Mouse (Mus musculus) duodenum, adult 2 months (tissue): ENCODE results near the gene Olfr1216. TPM values are rescaled to one million over a fixed set of nuclear protein-coding genes. Genes with fewer than 3 reads are reported as not detected.

Experiments used
- polyA plus RNA-seq: library from polyadenylated mRNA; depleted of rRNA; stranded (reverse); fragments of >200 nt; gene quantifications from 2 replicates; pipeline ENCODE4 v1.2.3, GENCODE M21; 2012; ENCODE audit warnings: low replicate concordance; rRNA removed

Olfr1216 gene
- polyA plus RNA-seq: not detected in 2 replicates

DNA sequence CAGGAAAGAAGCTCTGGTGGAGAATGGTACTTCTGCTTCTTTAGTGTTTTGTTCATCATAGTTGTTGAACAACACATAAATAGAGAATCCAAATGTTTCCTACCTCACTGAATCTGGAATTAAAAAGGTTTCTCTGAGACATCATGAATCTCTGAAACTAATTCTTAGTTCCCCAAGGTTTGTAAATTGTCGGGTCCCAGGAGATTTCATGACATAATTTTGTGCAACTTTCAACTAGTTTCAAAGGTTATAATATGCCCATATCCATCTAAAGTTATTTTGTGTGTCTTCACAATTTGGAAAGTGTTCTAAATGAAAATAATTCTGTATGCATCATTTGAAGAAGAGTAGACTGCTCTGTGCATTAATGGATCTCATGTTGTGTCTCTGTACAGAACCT is at the start of gene Olfr1216:
Olfr1216 (minus strand) TSS at position 101 of the 400 bp plus-strand sequence.

DNA sequence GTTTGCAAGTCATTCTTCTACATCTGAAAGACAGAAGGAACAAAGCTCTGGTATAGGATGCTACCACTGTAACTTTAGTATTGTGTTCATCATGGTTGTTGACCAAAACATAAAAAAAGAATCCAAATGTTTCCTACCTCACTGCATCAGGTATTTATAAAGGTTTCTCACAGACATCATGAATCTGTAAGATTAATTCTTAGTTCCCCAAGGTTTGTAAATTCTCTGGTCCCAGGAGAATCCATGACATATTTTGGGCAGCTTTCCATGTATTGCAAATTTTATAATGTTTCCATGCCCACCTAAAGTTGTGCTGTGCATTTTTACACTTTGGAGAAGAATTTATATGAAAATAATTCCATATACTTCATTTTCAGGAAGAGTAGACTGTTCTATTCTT is 42.9 kb upstream of the Olfr1216 start, which contains the start of gene Olfr1218:
Olfr1218 (minus strand) TSS at position 101 of the 400 bp plus-strand sequence.

DNA sequence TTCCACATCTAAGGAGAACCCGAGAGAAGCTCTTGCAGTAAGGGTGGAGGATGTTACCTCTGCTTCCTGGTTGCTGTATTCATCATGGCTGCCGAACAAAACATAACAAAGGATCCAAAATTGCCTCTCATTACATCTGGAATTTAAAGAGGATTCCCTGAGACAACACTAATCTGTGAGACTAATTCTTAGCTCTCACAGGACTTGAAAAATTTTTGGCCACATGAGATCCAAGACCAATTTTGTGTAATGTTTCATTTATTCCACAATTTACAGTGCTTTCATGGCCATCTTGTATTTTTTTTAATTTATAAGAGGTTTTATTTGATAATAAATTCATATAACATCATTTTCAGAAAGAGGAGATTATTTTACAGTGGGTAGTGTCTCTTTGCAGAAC is 13.8 kb upstream of the Olfr1216 start, which contains the start of gene Olfr1217:
Olfr1217 (minus strand) TSS at position 101 of the 400 bp plus-strand sequence.

DNA sequence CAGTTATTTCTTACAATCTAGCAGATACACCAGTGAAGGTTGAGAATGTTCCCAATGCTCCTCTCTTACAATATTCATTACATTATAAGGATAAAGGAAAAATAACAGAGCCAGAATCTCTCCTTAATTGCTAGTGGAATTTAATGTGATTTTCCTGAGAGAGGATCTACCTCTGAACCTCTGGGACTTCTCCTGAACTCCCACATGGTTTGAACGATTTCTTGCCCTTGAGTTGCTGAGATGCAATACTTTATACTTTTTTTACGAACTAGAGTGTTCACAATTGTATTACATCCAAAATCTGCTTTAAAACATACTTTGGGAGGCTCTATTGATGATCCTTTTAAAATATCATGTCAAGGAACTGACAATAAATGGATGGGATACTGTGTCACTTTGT is 11.3 kb downstream of the Olfr1216 start, which contains the start of gene Olfr1215:
Olfr1215 (minus strand) TSS at position 101 of the 400 bp plus-strand sequence.

DNA sequence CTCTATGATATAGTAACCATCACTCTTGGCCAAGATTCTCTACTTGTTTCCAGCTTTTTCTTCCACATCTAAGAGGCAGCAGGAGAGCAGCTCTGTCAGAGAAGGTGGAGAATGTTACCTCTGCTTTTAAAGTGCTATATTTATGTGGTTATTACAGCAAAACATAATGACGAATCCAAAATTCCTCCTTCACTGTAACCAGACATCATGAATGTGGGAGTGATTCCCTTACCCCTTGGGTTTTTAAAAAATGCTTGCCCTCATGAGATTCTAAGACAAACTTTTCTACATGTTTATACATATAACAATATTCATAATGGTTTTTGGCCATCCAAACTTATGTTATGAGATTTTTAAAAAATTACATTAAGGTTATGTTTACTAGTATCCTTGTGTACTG is 25.6 kb downstream of the Olfr1216 start, which contains the start of gene Olfr1214:
Olfr1214 (minus strand) TSS at position 101 of the 400 bp plus-strand sequence.

DNA sequence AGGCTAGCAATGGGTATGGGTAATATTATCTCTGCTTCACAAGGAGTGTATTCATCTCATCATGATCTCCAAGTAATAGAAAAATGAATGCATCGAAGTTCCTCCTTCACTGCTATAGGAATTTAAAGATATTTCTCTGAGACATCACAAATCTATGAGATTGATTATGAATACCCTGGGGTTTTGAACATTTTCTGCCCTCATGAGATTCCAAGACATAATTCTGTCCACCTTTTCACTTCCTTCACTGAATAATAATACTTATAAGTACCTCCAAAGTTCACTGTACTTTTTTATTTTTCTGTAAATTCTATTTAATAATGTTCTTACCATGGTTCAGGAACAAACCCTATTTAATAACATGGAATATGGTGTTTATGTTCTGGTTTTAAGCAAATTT is 38.0 kb downstream of the Olfr1216 start, which contains the start of gene Gm13762:
Gm13762 (minus strand) TSS at position 101 of the 400 bp plus-strand sequence.

Other genes with a start within 250 kb of the Olfr1216 start
- gene Olfr1200, start 247.9 kb downstream of the Olfr1216 start, polyA plus RNA-seq: not detected in 2 replicates
- not detected in 2 replicates for gene Olfr1201, start 225.3 kb downstream of the Olfr1216 start, polyA plus RNA-seq
- gene Olfr1202, start 203.8 kb downstream of the Olfr1216 start, polyA plus RNA-seq: not detected in 2 replicates
- gene Olfr1205, start 188.6 kb downstream of the Olfr1216 start, polyA plus RNA-seq: not detected in 2 replicates
- not detected in 2 replicates for gene Olfr1204, start 169.0 kb downstream of the Olfr1216 start, polyA plus RNA-seq
- not detected in 2 replicates for gene Olfr1206, start 155.1 kb downstream of the Olfr1216 start, polyA plus RNA-seq
- gene Olfr1208, start 116.0 kb downstream of the Olfr1216 start, polyA plus RNA-seq: not detected in 2 replicates
- not detected in 2 replicates for gene Olfr1209, start 103.2 kb downstream of the Olfr1216 start, polyA plus RNA-seq
- gene Olfr1211, start 80.2 kb downstream of the Olfr1216 start, polyA plus RNA-seq: not detected in 2 replicates
- gene Olfr1212, start 64.4 kb downstream of the Olfr1216 start, polyA plus RNA-seq: not detected in 2 replicates
- not detected in 2 replicates for gene Gm13762, start 38.1 kb downstream of the Olfr1216 start, polyA plus RNA-seq
- gene Olfr1214, start 25.7 kb downstream of the Olfr1216 start, polyA plus RNA-seq: not detected in 2 replicates
- gene Olfr1215, start 11.4 kb downstream of the Olfr1216 start, polyA plus RNA-seq: not detected in 2 replicates
- gene Olfr1217, start 13.7 kb upstream of the Olfr1216 start, polyA plus RNA-seq: not detected in 2 replicates
- not detected in 2 replicates for gene Olfr1218, start 42.8 kb upstream of the Olfr1216 start, polyA plus RNA-seq
- not detected in 2 replicates for gene Olfr1219, start 65.2 kb upstream of the Olfr1216 start, polyA plus RNA-seq
- gene Olfr1220, start 88.5 kb upstream of the Olfr1216 start, polyA plus RNA-seq: not detected in 2 replicates
- not detected in 2 replicates for gene Olfr1221, start 98.9 kb upstream of the Olfr1216 start, polyA plus RNA-seq
- gene Olfr1222, start 114.7 kb upstream of the Olfr1216 start, polyA plus RNA-seq: not detected in 2 replicates
- gene Olfr1223, start 133.2 kb upstream of the Olfr1216 start, polyA plus RNA-seq: not detected in 2 replicates
- gene Olfr1224-ps1, start 145.8 kb upstream of the Olfr1216 start, polyA plus RNA-seq: not detected in 2 replicates
- not detected in 2 replicates for gene Olfr1225, start 156.3 kb upstream of the Olfr1216 start, polyA plus RNA-seq
- gene Olfr1226, start 181.7 kb upstream of the Olfr1216 start, polyA plus RNA-seq: not detected in 2 replicates
- not detected in 2 replicates for gene Olfr1228, start 235.7 kb upstream of the Olfr1216 start, polyA plus RNA-seq